Comparison of ENCODE assay signal across 9 mouse cellular contexts in the genomic region with DNA sequence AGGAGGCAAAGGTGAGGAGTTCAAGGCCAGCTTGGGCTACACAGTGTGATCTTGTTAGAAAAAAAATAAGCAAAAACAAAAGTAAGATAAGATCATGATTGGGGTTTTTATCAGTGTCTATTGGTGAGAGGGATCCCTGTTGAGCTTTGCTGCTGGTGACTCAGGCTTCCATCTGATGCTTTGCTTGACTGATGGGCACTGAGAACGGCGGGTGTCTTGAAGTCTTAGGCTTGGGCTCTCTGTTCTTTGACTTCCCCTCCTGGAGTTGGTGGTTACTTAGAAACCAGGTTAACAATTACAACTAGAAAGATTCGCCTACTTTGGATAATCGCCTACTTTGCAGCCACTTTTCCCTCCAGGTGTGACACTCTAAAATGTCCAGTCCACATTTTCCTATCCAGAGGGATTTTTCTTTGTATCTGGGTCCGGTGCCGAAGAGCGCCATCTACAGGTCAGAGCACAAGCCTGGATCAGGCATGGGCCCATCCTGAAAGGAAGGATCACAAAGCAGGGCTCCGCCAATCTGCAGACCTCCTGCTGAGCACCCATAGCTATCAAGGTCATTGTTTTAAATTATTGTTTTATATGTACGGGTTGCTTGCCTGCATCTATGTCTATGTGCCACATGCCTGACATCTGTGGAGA. TPM values are rescaled to one million over a fixed set of nuclear protein-coding genes. Genes with fewer than 3 reads are reported as not detected.
A peak's percentile ranks its signal among the peaks of the same experiment; 100 is the strongest.
DNase-seq lines count a peak whose midpoint lies in the region; TF ChIP-seq lines count a peak whose summit lies in the region.
"Had no signal": no experiment of that assay in that cellular context is flagged by ENCODE, and none has a peak within 500 bp of the region (broad histone marks: within the 10 kb centered on the region; RNA-seq: fewer than 3 reads in every experiment).

No protein-coding gene starts in this region.

- no peaks in the 10 kb centered on the region for H3K36me3 ChIP-seq in testis, adult 2 months (ENCODE audit: control insufficient read depth, insufficient read depth, low read length)
- no peaks in the 10 kb centered on the region for H3K36me3 ChIP-seq in forebrain, embryonic 10.5 days (replicated peaks)
- H3K36me3 ChIP-seq: midbrain, embryonic 12.5 days had no signal

- DNase-seq in heart, adult 11 months: peak; percentile 88
- no peak for DNase-seq in heart, adult 8-10 months (ENCODE audit: low spot score)
- peak; percentile 41 for DNase-seq in thymus, postnatal 0 days (ENCODE audit: low spot score)
- DNase-seq in thymus, postnatal 36 days: no peak
- DNase-seq in heart, postnatal 4 days: peak; percentile 53
- DNase-seq in forebrain, embryonic 10.5 days (ENCODE audit: extremely low spot score, low spot score): no peak
- no peak for DNase-seq in right cerebral cortex, postnatal 36 days (ENCODE audit: low spot score in 2 of 2)

- no peak overlapping the region for H3K4me3 ChIP-seq in testis, adult 2 months (ENCODE audit: control insufficient read depth, low read depth, low read length)
- H3K4me3 ChIP-seq in forebrain, embryonic 10.5 days: no peak overlapping the region
- H3K4me3 ChIP-seq: midbrain, embryonic 12.5 days had no signal

- H3K27me3 ChIP-seq in testis, adult 2 months (ENCODE audit: control insufficient read depth, insufficient read depth, low read length): no peaks in the 10 kb centered on the region
- H3K27me3 ChIP-seq in forebrain, embryonic 10.5 days (ENCODE audit: poor library complexity, severe bottlenecking): no peaks in the 10 kb centered on the region

- 54% methylated on average over 9 of the region's 9 CpGs for WGBS in forebrain, embryonic 10.5 days

- H3K4me1 ChIP-seq in testis, adult 2 months (ENCODE audit: control insufficient read depth, insufficient read depth, low read length): peaks cover 4% of the 10 kb centered on the region
- H3K4me1 ChIP-seq in forebrain, embryonic 10.5 days: peaks cover 15% of the 10 kb centered on the region

- no peak overlapping the region for H3K27ac ChIP-seq in testis, adult 2 months (ENCODE audit: control insufficient read depth, insufficient read depth, low read depth, low read length)
- H3K27ac ChIP-seq in forebrain, embryonic 10.5 days: no peak overlapping the region
- H3K27ac ChIP-seq: midbrain, embryonic 12.5 days had no signal

- no peak for TF ChIP-seq POLR2A in testis, adult 2 months (IDR thresholded peaks at IDR 0.05; ENCODE audit: control insufficient read depth, low read depth, low read length)

- TF ChIP-seq CTCF in testis, adult 2 months (IDR thresholded peaks at IDR 0.05; ENCODE audit: control insufficient read depth, insufficient read depth, insufficient replicate concordance, low read depth, low read length): peak; percentile 63; the same call in 1 of the 2 replicates

- no peaks in the 10 kb centered on the region for H3K9me3 ChIP-seq in forebrain, embryonic 10.5 days
- H3K9me3 ChIP-seq: midbrain, embryonic 12.5 days had no signal

RNA-seq across cellular contexts. Expression of a gene that starts 34.1 kb away (rescaled TPM):
- total RNA-seq in heart, adult 8-10 months (2022): 10 to 100 TPM in 2 of 4 experiments, 1 to 10 TPM in 2; 3.9 to 11.7 (median 8.3) TPM
- 16.3 and 18.6 TPM in 2 replicates for polyA plus RNA-seq in thymus, postnatal 0 days (2015; fragmentation: Nextera tagmentation; extraction: Ambion mirVana)
- total RNA-seq in heart, postnatal 4 days (2021): 10 to 100 TPM; 25.4 to 27.5 TPM
- 1.9 and 2.1 TPM in 2 replicates for polyA plus RNA-seq in testis, adult 2 months (2012; rRNA removed)
- polyA plus RNA-seq in forebrain, embryonic 10.5 days (2016; fragmentation: Nextera tagmentation; extraction: Ambion mirVana): 1.5 and 2.2 TPM in 2 replicates

Comparison
In these comparisons a context has a peak if more than half of its experiments do, and no peak if none do; other contexts are left out.
1. DNase-seq: peak in heart, adult 11 months (single experiment), thymus, postnatal 0 days (single experiment) and heart, postnatal 4 days (single experiment); none in heart, adult 8-10 months (single experiment), thymus, postnatal 36 days (0 of 2), forebrain, embryonic 10.5 days (single experiment) and right cerebral cortex, postnatal 36 days (0 of 2).